Mouse (Mus musculus) olfactory bulb, adult 2 months (tissue): Measurements from ENCODE around the gene Rnd2.

Experiments
- CTCF ChIP-seq: fragments of 200-500 bp; IDR thresholded peaks from 2 replicates; pipeline ENCODE4 v1.5.1; 2012; ENCODE audit warnings: low read depth, mild to moderate bottlenecking, low read length, moderate library complexity; ENCODE audit not compliant: insufficient read depth
- POLR2A ChIP-seq: fragments of 200-500 bp; IDR thresholded peaks from 2 replicates; pipeline ENCODE4 v1.6.1; 2012; ENCODE audit warnings: mild to moderate bottlenecking, low read depth, low read length, moderate library complexity; ENCODE audit not compliant: insufficient read depth

DNA sequence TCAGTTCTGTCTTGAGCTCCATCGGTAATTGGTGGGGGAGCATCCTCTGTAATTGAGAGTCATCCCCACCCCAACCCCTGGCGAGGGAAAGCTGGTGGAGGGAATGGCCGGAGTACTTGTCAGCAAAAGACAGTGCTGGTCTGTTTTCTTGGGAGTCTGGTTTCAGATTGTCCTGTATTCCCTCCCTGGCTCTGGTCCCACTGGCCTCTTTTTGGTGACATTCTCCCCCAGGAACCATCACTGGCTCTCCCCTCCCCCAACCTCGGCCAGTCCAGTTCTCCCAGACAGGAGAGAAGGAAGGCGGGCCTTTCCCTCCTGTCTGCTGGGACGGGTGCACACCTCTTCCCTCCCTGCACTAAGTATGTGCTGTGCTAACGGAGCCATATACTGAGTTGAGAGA, 7.5 kb downstream of the Rnd2 start:
- no peak for TF ChIP-seq POLR2A
- no peak for TF ChIP-seq CTCF
